Mouse (Mus musculus): ENCODE results near the gene Gpx3.

DNA sequence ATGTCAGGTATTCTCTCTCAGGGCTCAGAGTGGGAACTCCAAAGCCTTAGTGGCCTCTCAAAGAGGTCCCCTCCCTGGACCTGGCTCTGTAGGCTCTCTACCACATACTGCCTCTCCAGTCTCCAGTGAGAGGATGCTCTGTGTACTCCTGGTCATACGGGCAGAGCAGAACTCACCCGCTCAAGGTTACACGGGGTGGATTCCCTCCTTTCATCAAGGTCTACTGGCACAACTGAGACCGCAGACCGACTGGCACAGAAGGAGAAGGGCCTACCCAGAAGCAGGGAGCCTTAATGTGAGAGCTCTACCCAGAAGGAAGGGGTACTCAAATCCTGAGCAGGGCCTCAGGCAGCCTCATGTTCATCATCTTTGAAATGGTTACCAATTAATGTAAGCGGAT lies 30.3 kb downstream of the Gpx3 start:
- no peak for TF ChIP-seq CTCF (IDR thresholded peaks at IDR 0.05; ENCODE audit: borderline replicate concordance, control insufficient read depth, extremely low read depth, insufficient read depth, low read length, poor library complexity)
- TF ChIP-seq POLR2A (IDR thresholded peaks at IDR 0.05; ENCODE audit: control insufficient read depth, extremely low read depth, insufficient read depth, low read length, poor library complexity) = no peak

Measured in thymus, adult 2 months (tissue).